17 mouse cellular contexts compared by ENCODE assay signal in the genomic region with DNA sequence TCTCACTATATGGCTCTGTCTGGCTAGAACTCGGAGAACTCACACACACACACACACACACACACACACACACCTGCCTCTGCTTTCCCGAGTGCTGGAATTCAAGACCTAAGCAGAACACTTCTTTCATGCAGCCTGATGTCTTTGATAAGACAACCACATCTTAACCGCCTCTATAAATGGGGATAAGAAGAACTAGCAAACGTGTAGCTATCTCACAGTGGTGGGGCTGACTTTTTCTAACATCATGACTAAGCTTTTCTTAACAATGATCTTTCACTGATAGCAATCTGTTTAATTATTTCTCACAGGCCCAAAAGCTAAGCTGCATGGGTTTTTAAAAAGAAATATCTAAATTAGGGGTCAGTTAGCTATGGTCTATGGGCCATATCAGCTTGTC.
DNase-seq lines count a peak whose midpoint lies in the region; ATAC-seq and TF ChIP-seq lines count a peak whose summit lies in the region.
"Had no signal": no experiment of that assay in that cellular context is flagged by ENCODE, and none has a peak within 500 bp of the region (broad histone marks: within the 10 kb centered on the region; RNA-seq: fewer than 3 reads in every experiment).

No protein-coding gene starts in this region.

- no peak overlapping the region for H3ac ChIP-seq in myocyte (ENCODE audit: control insufficient read depth, insufficient read length)

- TF ChIP-seq CTCF in gastrocnemius, adult 2 months (IDR thresholded peaks at IDR 0.05), result no peak

- DNase-seq in gastrocnemius, adult 2 months, result no peak
- DNase-seq in gastrocnemius, postnatal 10 days, result no peak
- no peak for DNase-seq in neural tube, embryonic 10.5 days (ENCODE audit: extremely low spot score, low spot score)
- no peak for DNase-seq in layer of hippocampus, postnatal 14 days (ENCODE audit: low spot score in 2 of 2)
- DNase-seq: B cell, adult 2 months; forebrain, postnatal 0 days had no signal

- intact Hi-C loops in gastrocnemius, adult 2 months (cut with DNase I), result loop anchor here (5.0 kb wide), 2 partner anchors 139 to 249 kb away; no protein-coding TSS in a partner anchor

- peak overlapping the region; percentile 23; the same call in 1 of the 2 replicates for H3K9ac ChIP-seq in neural tube, embryonic 15.5 days (replicated peaks)
- no peak overlapping the region for H3K9ac ChIP-seq in midbrain, embryonic 13.5 days (replicated peaks)
- H3K9ac ChIP-seq: embryonic facial prominence, embryonic 13.5 days; embryonic facial prominence, embryonic 15.5 days; forebrain, embryonic 13.5 days; forebrain, embryonic 15.5 days; forebrain, postnatal 0 days had no signal

- no peak overlapping the region for H3K4me2 ChIP-seq in neural tube, embryonic 15.5 days
- peak overlapping the region; percentile 59 for H3K4me2 ChIP-seq in myocyte (ENCODE audit: low read depth)
- no peak overlapping the region for H3K4me2 ChIP-seq in midbrain, embryonic 13.5 days (replicated peaks)
- H3K4me2 ChIP-seq: embryonic facial prominence, embryonic 13.5 days; embryonic facial prominence, embryonic 15.5 days; forebrain, embryonic 13.5 days; forebrain, embryonic 15.5 days had no signal

- no peak overlapping the region for H3K4me3 ChIP-seq in gastrocnemius, adult 2 months
- H3K4me3 ChIP-seq in neural tube, embryonic 15.5 days (replicated peaks), result no peak overlapping the region
- no peak overlapping the region for H3K4me3 ChIP-seq in brown adipose tissue, adult 24 weeks (ENCODE audit: insufficient read depth, low read depth, low read length)
- H3K4me3 ChIP-seq in myocyte, result no peak overlapping the region
- H3K4me3 ChIP-seq in midbrain, embryonic 13.5 days (replicated peaks), result no peak overlapping the region
- H3K4me3 ChIP-seq: embryonic facial prominence, embryonic 13.5 days; embryonic facial prominence, embryonic 15.5 days; forebrain, embryonic 13.5 days; forebrain, embryonic 15.5 days had no signal

- 84% methylated on average over 4 of the region's 4 CpGs for WGBS in neural tube, embryonic 15.5 days
- 84% methylated on average over 4 of the region's 4 CpGs for WGBS in midbrain, embryonic 13.5 days

- H3K36me3 ChIP-seq in neural tube, embryonic 15.5 days, result no peaks in the 10 kb centered on the region
- no peaks in the 10 kb centered on the region for H3K36me3 ChIP-seq in myocyte (ENCODE audit: control insufficient read depth, insufficient read depth)
- no peaks in the 10 kb centered on the region for H3K36me3 ChIP-seq in midbrain, embryonic 13.5 days
- H3K36me3 ChIP-seq: embryonic facial prominence, embryonic 13.5 days; embryonic facial prominence, embryonic 15.5 days; forebrain, embryonic 15.5 days had no signal

- no peaks in the 10 kb centered on the region for H3K9me3 ChIP-seq in neural tube, embryonic 15.5 days (replicated peaks)
- no peaks in the 10 kb centered on the region for H3K9me3 ChIP-seq in midbrain, embryonic 13.5 days
- H3K9me3 ChIP-seq: embryonic facial prominence, embryonic 13.5 days; embryonic facial prominence, embryonic 15.5 days; forebrain, embryonic 13.5 days; forebrain, embryonic 15.5 days had no signal

- no peak for TF ChIP-seq POLR2A in myocyte (IDR thresholded peaks at IDR 0.05; ENCODE audit: insufficient read length, low read depth)

- ATAC-seq in neural tube, embryonic 15.5 days (ENCODE audit: low FRiP score), result no peak
- ATAC-seq in midbrain, embryonic 13.5 days, result no peak
- ATAC-seq: activated CD4-positive, CD25-positive, alpha-beta regulatory T cell, adult 4 months; CD4-positive, CD25-positive, alpha-beta regulatory T cell, adult 4 months; forebrain, embryonic 13.5 days; forebrain, embryonic 15.5 days; forebrain, postnatal 0 days had no signal

- peaks cover 80% of the 10 kb centered on the region for H3K79me2 ChIP-seq in myocyte (ENCODE audit: control insufficient read depth, insufficient read depth)

- peaks cover 24% of the 10 kb centered on the region for H3K4me1 ChIP-seq in neural tube, embryonic 15.5 days
- H3K4me1 ChIP-seq in brown adipose tissue, adult 24 weeks (ENCODE audit: control insufficient read depth, insufficient read depth, insufficient read length, low read length), result peaks cover 8% of the 10 kb centered on the region
- H3K4me1 ChIP-seq in midbrain, embryonic 13.5 days (replicated peaks), result peaks cover 16% of the 10 kb centered on the region

- H3K27me3 ChIP-seq in neural tube, embryonic 15.5 days (replicated peaks), result no peaks in the 10 kb centered on the region
- H3K27me3 ChIP-seq in myocyte (ENCODE audit: control insufficient read depth, insufficient read depth, insufficient read length), result no peaks in the 10 kb centered on the region
- H3K27me3 ChIP-seq in midbrain, embryonic 13.5 days, result no peaks in the 10 kb centered on the region
- H3K27me3 ChIP-seq: embryonic facial prominence, embryonic 13.5 days; embryonic facial prominence, embryonic 15.5 days; forebrain, embryonic 13.5 days; forebrain, embryonic 15.5 days; Patski had no signal

- 0 out of 2 replicates have a peak overlapping the region, but pooled peaks have one; percentile 46 for H3K27ac ChIP-seq in gastrocnemius, adult 2 months
- no peak overlapping the region for H3K27ac ChIP-seq in neural tube, embryonic 15.5 days (replicated peaks)
- peak overlapping the region; percentile 39 for H3K27ac ChIP-seq in brown adipose tissue, adult 24 weeks (replicated peaks; ENCODE audit: low read depth, low read length)
- no peak overlapping the region for H3K27ac ChIP-seq in midbrain, embryonic 13.5 days
- H3K27ac ChIP-seq: embryonic facial prominence, embryonic 15.5 days; forebrain, embryonic 13.5 days; forebrain, embryonic 15.5 days had no signal

TF ChIP-seq in myocyte, 11 proteins besides CTCF, POLR2A, EP300 and RAD21:
- TF ChIP-seq POLR2AphosphoS2 (IDR thresholded peaks at IDR 0.05; ENCODE audit: insufficient read length, low read depth) (no peak), MYOD1 (IDR thresholded peaks at IDR 0.05; ENCODE audit: control insufficient read depth in 1 of 3, insufficient read length in 2 of 3, low read depth in 2 of 3) (no peak), MYOG (IDR thresholded peaks at IDR 0.05; ENCODE audit: control insufficient read depth in 1 of 3, insufficient read depth in 1 of 3, insufficient read length in 2 of 3, low read depth in 2 of 3) (no peak), TCF3 (IDR thresholded peaks at IDR 0.05; ENCODE audit: insufficient read length, low read depth) (no peak), REST (IDR thresholded peaks at IDR 0.05; ENCODE audit: insufficient read depth, insufficient read length) (no peak), TCF12 (IDR thresholded peaks at IDR 0.05; ENCODE audit: insufficient read depth, poor library complexity, severe bottlenecking) (no peak), USF1 (IDR thresholded peaks at IDR 0.05; ENCODE audit: low read depth) (no peak), MAX (IDR thresholded peaks at IDR 0.05; ENCODE audit: low read depth) (no peak), CEBPB (IDR thresholded peaks at IDR 0.05; ENCODE audit: insufficient read depth, poor library complexity, severe bottlenecking) (no peak), SRF (IDR thresholded peaks at IDR 0.05; ENCODE audit: control insufficient read depth, insufficient read length, low read depth) (no peak), E2F4 (IDR thresholded peaks at IDR 0.05; ENCODE audit: insufficient read depth) (no peak)

Comparison
In these comparisons a context has a peak if more than half of its experiments do, and no peak if none do; other contexts are left out.
1. H3K27ac ChIP-seq: peak in gastrocnemius, adult 2 months (single experiment) and brown adipose tissue, adult 24 weeks (single experiment); none in neural tube, embryonic 15.5 days (single experiment) and midbrain, embryonic 13.5 days (single experiment).